Mouse (Mus musculus) 3134 (cell line): ENCODE results near the gene Psenen.

Experiments used
- DNase-seq: peaks from one replicate; pipeline ENCODE4 v3.0.0-alpha.2; 2011; ENCODE audit warnings: low spot score; ENCODE audit not compliant: insufficient read length; ENCODE audit errors: extremely low read depth

Gene Psenen

DNA sequence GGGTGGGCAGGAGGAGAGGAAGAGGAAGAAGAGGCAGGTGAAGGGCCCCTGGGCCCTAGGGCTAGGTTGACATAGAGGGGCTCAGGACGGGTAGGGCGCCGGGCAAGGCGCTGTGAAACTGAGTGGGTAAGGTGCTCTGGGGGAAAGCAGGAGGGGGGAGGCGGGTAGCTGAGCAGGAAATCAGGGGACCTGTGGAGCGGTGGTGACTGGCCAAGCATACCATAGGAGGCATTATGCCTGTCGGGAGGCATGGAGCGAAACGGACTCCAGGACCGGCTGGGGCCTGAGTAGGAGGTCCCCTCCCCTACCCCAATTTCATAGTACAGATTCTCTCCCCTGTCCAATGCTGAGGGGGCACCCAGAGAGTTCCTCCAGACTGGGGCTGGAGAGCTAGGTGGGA is 40.6 kb downstream of the Psenen start:
- no peak for DNase-seq

DNA sequence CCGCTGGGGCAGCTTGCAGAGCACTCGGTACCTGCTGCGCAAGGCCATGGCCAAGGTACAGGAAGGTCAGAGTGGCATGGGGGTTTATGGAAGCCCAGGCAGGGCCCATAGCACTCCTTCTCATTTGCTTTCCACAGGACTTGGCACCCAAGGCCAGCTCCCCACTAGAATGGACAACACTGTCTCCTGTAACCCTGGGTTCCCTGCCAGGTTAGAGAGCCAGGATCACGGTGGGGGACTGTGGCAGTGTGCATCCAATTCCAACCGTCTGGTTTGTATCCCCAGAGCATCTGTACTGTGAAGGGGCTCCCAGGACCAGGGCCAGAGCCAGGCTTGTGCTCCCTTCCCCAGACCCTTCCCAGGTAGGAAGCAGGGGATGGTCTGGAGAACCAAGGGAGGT is 42.6 kb downstream of the Psenen start:
- no peak for DNase-seq

DNA sequence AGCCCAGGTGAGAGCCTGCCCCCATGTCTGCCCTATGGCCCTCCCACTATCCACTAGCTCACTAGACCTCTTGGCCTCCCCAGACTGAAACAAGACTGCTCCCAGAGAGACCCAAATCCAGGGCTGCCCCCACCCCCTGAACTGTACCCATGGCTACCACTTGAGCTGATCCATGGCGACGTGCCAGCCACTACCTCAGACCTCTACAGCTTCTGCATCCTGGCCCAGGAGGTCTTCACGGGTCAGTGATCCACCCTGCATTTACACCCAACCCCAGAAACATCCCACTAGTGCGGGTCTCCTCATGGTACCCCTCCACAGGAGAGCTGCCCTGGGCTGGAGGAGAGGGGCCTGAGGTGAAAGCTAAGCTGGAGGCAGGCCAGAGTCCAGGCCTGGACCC is 43.0 kb downstream of the Psenen start:
- DNase-seq, result no peak

DNA sequence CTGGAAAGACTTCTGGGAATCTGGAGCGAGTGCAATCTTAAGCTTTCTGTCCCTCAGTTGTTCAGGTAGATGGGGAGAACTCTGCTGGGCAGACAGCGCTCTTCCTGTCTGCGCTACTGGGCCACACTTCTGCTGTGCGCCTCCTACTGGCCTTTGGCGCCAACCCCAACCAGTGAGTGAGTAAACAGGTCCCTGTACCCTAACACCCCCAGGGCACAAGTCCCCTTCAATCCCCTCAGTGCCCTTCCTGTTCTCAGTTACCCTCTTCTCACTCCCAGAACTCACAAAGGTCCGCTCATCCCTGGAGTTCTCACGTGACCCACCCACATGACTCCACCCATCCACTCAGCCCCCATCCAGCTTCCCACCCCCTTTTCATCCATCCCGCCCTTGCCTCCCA is 45.1 kb downstream of the Psenen start:
- no peak for DNase-seq

DNA sequence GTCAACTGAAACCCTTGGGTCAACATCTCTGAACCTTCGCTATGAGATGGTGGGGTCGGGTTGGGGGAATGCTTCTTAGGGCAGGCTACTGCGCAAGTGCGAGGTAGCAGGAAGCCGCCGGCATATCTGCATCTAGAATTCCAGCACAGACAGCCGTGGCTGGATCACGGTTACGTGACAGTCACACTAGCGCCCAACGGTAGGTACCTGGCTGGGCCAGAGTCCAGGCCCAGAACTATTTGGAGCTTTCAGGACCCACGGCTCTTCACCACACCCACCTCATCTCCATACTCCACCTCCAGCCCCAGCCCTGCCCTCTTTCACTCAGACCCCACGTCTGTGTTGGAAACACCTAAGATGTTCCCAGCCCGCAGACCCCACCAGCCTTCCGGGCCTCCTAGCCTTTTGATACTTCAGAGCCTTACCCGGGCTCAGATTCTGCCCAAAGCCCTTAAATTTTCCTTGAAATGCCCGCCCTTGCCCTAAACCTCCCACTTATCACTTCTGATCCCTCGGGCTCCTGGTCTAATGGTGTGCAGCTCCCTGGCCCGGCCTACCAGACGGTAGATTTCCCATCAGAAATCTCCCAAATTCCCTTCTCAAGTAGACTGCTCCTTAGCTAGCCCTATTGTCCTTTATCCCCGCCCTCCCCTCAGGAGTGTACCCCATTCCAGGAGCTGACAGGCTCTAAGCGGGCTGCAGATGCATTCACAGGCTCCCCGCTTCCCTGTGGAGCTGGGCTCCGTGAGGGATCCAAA is 48.2 kb downstream of the Psenen start:
- DNase-seq, result no peak
